Mouse (Mus musculus) cerebellum, postnatal 10 days (tissue): ENCODE results near the gene Ddx47.

Source experiments
- DNase-seq, 2 experiments: peaks; one replicate each; pipeline ENCODE4 v3.0.0; 2021; ENCODE audit warnings: mixed read lengths in 2 of 2

The Ddx47 gene

DNA sequence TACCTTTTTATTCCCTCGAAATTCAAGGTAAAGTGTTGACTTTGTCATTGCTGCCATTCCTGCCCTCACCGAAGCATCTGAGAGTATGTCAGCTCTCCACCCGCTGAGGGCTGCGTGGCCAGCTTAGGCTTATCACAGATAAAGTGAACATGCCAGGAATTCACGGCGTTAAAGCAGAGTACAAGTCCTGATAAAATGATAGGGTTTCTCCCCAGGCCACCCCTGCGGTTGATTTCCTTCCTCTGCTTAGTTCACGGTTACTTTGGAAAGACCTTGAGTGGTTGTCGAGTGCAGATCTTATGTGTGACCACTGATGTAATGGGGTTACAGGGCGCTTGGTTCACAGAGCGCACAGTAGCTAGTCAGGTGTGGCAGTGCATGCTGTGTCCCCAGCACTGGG is 5.8 kb downstream of the Ddx47 start:
- no peak for DNase-seq

DNA sequence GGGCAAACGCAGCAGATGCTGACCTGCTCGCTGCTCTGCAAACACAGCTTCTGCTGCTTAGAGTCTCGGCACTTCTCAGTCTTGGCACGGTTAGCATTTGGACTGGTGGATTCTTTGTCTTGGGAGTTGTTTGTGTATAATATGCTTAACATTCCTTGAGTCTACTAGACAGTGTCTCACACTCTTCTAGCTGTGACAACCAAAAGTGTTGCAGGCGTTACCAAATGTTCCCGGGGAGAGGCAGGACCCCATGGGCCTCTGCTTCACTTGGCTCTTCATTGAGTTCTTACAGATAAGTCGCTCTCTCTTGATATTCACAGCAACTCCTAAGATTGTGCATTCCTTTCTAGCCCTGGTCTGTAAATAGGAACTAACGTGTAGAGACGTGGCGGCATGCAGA is 8.2 kb downstream of the Ddx47 start:
- DNase-seq = no peak

DNA sequence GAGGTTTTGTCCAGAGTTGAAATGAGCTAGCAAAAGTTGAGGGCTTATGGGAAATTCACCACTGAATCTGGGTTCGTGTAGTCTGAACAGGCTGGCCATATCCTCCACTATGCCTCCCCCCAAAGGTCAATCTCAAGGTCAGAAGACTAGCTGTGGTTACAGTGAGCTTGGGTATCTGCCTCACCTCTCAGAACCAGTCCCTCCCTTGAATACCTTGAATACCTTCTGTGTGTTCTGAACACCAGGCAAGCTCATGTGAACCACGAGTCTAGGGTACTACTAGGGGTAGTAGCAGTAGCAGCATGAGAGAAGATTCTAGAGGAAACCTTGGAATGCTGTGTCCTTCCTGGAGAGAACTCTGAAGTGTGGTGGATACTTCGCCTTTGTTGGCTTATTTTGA is 10.2 kb downstream of the Ddx47 start:
- DNase-seq = no peak

DNA sequence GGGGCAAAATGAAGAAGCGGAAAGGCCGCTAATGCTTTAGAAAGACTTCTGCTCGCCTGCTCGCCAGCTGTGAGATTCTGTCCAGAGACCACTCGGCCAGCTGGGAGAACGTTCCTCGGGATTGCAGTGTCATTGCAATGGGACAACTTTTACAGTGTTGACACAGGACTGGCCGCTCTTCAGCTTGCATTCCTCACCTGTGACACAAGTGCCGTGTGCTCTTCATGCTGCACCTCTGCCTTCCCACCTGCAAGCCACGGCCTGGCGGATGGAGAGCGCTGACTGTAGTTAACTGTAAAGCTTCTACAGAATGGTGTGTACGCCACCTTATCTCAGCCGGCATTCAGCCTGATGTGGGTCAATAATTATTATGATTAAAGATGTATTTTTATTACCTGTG is 12.0 kb downstream of the Ddx47 start:
- DNase-seq = no peak

DNA sequence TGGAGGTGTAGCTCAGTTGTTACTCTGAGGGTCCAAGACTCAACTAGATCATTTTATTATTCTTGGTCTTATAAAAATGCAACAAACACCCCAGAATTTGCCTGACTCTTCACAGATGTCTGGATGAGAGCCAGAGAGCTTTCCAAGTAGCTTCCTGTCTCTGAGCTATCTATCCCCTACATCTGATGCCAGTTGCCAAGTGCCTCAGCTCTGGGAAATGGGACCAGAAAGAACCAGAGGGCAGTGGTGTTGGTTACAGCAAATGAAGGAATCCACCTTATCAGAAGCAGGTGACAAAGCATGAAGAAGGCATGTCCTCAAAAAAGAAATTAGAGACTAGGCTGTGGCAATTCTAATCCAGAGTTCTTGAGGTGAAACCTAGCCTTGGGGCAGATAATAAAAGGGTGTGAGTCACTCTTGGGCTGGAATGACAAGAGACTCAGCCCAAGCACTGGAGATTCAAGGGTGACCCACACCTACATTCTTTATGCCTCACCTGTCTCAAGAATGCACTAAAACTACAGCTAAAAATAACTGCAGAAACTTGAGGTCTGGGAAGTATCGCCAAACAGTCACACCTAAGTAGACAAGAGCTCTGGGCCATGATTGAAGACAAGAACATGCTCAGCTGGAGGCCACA is 13.5 kb downstream of the Ddx47 start:
- no peak for DNase-seq

DNA sequence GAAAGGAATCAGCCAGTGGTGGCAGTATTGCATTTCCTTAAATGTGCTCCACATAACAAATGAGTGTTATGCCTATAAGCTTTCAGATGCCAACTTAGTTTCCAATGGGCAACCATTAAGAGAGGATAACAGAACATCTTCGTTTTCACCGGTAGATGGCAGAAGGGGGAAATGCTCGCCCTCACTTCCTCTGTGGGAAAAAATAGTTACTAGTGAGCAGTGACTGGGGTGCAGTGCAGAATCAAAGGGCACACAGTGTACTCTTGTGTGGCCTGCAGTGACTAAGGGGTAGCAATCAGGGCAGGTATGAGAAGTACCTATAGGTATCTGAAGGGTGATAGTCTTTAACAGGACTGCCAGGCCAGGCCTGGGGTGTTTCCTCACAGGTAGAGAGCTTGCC is 14.8 kb downstream of the Ddx47 start:
- peak; percentile 34 to 43 for DNase-seq

DNA sequence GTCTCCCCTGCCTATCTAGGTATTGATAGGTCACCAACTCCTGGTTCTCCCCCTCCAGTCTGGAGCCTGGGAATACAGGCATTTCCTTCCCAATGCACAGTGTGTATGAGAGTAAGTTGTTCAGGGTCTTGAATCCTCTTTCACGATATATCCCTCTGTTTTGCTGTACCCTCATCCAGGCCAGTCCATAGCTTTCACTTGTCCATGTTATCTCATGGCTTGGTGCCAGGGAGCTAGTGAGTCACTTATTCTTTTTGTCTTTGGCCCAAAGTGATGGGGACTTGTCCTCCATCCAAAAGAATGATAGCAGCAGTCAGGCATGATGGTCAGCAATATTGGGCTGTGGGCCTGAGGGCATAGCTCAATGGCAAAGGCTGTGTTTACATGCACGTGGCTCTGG is 15.3 kb downstream of the Ddx47 start:
- DNase-seq = peak in 1 of 2 experiments; percentile 21

DNA sequence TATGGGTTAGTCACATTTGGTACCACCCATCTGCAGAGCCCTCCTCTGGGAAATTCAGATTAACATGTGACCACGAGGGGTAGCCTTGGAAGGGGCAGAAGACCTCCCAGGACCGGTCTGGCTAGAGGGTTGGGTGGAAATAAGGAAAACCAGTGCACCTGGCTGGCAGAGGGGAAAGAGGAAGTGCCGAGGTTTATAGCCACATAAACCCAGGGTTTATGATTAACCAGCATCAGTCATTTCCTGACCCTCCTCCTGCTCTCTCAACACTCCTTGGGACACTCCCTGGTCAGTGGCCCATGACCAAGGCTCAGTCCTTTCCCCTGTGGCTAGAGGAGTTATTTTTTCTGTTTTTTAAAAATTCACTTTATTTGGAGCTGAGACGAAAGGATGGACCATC is 17.8 kb downstream of the Ddx47 start:
- DNase-seq = no peak

DNA sequence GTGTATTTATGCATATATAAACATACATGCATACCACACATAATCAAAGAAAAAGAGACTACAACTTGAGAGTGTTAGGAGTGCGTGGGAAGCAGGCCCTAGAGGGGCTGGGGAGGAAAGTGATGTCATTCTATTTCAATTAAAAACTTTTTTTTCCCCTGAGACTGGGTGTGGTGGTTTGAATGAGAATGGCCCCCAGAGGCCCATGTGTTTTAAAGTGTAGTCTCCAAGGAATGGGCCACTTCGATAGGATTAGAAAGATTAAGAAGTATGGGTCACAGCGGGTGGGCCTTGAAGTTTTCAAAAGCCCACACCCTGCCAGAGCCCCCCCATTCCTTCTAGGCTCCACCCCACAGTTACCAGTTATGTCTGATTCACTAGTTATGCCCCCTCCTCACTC is 27.3 kb downstream of the Ddx47 start:
- no peak for DNase-seq

DNA sequence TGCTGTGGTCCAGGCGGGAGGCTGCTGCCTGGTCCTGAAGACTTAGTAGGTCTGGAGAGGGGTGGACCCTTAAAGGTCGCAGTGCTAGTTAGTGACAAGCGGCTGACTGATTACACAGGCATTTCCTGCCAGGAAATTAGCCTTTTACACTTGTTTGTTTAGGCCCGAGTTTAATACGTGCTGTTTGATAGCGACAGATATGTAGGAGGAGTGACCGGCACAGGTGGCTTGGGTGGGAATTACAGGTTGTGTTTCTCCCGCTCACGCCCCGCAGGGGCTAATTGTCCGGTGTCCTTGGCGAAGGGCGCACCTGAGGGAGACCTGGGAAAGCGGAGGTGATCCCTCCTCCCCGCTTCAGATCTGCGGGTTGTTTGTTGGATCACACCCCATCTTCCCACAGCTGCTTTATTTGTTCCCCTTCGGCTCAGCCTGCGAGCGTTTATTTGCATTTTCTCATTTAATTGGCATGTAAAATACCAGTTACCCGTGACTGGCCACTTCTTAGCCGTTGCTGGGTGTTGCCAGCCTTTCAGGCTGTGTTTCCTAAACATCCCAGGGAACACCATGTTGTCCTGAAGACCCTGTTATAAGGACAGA is 29.0 kb downstream of the Ddx47 start:
- peak; percentile 18 to 30 for DNase-seq

DNA sequence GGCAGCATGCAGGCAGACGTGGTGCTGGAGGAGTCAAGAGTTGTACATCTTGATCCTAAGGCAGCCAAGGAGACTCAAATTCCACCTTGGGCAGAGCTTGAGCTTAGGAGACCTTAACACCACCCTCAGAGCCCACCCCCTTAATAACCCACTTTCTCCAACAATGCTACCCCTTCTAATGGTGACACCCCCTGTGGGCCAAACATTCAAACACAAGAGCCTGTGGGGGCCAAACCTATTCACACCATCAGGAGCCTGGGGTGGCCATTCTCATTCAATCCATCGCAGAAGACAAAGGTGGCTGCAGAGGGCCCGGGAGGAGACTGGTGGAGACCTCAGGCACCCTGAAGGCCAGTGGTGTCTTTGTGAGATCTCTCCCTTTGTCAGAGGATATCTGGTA is 30.5 kb downstream of the Ddx47 start:
- DNase-seq = no peak

DNA sequence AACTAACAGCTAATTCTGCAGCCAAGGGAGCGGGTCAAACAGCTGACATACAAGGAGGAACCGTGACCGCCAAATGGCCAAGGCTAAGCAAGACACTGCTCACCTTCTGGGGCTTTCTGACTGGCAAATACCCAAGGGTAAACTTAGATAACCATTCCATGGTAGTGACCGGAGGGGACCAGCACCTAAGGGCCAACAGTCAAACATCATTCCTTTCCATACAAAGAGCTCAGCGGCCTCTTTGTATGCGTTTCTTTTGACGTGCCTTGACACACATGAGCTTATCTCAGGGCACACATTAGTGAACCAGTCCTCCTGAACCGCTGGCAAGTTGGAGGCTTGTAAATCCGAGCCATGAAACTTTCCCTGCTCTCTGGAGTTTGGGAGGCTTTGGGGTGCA is 35.9 kb downstream of the Ddx47 start:
- DNase-seq = no peak

DNA sequence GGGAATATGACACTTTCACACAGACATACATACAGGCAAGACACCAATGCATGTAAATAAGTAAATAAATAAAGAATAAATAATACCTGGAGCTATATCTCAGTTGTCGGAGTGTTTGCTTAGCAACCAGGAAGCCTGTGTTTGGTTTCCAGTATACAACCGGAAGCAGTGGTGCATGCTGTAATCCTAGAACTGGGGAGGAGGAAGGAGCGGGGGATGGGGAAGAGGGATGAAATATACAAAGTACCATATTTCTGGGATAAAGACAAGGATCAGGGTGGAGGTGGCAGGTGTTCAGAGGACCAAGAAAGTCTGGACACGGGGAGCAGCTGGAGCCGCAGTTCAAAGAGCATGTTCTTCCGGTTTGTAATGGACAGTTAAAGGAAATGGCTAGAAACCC is 37.1 kb downstream of the Ddx47 start:
- DNase-seq = peak in 1 of 2 experiments; percentile 33

DNA sequence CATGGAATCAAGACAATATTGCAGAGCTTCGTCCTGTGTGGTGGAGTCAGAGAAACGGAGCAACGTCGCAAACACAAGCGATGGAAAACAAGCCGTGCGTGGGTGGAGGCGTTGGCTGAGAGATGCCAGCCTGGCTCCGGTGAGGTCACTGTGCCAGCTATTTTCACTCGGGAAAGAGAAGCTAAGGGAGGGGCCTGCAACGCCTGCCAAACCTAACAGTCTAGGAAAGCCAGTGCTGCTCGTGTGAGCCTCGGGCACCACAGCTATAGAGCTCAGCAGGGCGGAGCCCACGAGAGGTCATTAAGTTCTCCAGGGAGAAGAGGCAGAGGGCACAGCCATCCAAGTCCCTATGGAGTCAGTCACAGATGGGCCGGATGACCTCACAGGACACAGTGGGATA is 37.5 kb downstream of the Ddx47 start:
- peak; percentile 68 to 73 for DNase-seq

DNA sequence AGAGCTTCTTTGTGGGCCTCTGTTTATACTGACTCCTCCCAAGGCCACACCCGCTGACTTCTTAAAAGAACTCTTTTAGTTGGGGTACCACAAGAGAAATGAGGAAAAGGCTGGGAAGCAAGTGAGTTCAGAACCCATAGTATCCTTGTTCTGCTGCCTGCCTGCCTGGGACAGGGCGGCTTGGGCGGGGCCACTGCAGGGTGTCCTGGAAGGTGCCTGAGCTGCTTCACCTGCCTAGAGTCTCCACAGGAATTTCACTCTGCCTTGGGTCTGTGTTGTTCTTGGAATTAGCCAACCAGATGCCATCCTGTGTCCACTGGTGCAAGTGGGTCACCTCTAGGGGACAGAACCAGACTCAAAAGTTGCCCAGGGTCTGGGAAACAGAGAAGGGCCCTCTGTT is 42.4 kb downstream of the Ddx47 start:
- no peak for DNase-seq

DNA sequence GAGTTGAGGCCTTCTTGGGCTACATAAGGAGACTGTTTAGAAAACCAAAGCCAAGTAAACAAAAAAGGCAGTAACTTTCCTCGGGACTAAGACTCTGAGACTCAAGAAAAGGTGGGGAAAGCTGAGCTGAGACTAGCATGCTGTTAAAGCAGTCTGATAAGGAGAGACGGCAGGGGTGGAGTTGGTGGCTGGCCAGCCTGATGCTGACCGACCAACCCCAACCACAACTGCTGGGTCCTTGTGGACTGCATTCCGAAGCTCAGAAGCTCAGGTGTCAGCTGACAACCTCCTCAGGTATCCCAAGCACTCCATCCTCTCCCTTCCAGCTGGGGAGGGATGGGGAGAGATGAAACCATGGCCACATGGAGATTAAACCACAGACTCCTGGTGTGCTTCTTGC is 44.5 kb downstream of the Ddx47 start:
- no peak for DNase-seq

DNA sequence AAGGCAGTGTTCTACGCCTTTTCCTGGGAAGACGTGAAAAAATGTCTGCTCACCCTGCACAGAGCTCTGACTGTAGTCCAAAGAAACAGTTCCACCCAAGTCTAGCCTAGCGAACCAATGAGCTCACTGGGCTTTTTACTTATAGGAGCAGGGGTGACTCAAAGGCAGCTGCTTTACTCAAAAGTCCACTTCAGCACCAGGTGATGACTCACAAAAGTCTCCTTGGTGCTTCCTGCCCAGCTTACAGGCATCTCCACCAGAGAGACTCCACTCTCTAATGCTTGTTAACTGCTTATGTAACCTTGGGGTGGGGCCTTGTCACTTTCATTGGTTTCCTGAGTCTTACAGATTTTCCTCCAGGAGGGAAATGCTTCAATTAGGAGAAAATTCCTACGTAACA is 49.3 kb downstream of the Ddx47 start:
- no peak for DNase-seq

DNA sequence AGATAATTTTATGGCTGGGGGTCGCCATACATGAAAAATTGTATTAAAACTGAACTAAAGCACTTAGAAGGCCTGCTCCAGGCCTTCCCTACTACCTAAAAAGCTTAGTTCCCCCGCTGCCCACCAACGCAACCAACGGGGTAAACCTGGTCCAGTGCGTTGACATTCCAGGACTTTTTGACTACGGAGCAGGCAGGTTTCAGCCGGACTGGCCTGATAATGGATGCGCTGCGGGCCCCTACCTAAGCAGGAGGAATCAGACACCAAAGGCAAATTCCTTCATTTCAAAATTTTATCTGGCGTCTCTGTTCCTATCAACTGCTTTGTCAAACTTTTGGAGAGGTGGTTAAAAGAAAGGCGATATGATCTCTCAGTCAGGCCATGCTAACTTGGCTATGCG is 53.2 kb downstream of the Ddx47 start:
- DNase-seq = no peak

DNA sequence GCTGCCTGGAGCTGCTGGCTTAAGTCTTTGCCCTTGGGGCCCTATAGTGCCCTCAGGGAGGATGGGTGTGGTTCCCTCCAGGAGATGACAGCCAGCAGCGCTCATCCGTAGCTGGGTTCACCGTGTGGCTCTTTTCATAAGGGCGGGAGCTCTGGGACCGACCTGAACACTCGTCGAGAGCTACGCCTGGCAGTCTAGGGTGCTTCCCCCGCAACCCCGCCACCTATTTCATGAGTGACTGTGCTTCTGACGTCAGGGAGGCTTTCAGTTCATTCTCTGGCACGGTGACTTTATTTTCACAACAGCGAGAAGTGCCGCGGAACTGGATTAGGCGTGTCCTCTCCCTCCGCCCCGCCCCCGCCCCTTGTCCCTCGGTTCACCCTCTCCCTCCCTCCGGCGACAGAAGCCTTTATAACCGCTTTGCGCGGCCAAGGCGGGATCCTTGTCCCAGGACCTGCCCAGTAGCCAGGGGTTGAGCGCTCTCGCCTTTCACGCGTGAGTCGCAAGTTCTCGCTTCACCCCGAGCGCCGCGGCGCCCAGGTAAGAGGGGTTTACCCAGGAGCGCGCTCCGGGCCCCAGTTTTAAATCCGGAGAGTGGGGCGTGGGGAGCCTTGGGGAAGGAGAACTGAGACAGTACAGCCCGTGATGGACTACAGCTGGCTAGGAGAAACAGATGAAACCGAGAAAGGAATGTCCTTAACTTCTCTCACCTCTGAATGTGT is 54.0 kb downstream of the Ddx47 start, which contains the start of gene Gprc5a:
TSS of gene Gprc5a (plus strand) at position 416 of the 722 bp plus-strand sequence.
- peak; percentile 27 to 32 for DNase-seq

DNA sequence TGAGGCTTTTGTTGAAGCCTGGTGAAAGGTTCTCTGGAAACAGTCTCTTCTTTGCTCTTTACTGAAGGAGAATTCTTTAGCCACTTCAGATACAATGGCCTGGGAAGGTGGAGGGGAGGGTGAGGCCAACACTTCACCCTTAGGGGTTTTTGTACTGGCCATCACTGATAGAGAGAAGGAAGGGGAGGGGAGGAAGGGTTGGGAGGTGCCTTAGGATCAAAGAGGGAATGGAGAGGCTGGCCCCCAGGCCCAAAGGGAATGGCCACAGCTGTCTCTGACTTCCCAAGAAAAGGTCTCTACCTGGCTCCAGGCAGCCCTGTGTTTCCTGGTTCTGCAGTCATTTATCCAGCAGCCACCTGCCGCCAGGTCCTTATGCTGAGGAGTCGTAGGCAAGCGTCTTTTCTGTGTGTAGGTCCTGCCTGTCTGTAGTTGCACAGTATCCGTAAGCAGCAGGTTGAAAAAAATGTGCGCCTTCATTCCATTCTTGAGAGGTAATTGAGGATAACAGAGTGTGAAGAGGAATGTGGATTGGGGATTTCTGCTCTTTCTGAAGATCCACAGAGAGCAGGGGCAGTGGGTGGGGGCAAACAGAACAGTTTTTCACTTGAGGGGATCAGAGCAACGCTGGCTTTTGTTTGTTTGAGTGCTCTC is 55.5 kb downstream of the Ddx47 start:
- no peak for DNase-seq

DNA sequence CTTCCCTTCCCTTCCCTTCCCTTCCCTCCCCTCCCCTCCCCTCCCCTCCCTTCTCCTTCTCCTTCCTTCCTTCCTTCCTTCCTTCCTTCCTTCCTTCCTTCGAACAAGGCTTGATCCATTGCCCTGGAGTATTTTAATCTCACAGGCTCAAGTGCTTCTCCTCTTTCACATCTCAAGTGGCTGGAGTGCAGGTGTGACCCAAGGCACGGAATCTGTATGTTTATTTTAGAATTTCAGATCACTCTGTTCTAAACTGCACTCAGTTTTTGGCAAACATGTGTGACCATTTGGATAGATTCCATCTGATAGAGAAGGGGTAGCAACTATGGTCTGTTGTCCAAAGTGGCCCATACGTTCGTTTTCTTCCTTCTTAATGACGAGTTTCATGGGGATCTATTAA is 56.8 kb downstream of the Ddx47 start:
- DNase-seq = no peak

DNA sequence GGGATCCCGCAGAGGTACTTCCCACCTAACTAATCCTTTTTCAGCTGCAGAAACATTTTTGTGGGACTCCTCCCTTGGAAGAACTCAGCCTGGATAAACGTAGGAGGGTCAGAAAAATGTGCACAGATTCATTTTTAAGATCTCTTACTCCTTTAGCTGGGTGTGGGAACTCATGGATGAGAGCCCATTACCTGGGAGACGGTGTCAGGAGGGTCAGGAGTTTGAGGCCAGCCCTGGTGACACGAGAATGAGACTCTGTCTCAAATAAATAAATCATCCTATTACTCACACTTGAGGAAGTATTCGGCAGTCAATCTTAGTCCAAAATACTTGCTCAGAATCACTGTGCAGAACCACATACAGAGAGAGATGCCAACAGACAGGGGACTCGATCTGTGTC is 58.4 kb downstream of the Ddx47 start:
- DNase-seq = no peak

DNA sequence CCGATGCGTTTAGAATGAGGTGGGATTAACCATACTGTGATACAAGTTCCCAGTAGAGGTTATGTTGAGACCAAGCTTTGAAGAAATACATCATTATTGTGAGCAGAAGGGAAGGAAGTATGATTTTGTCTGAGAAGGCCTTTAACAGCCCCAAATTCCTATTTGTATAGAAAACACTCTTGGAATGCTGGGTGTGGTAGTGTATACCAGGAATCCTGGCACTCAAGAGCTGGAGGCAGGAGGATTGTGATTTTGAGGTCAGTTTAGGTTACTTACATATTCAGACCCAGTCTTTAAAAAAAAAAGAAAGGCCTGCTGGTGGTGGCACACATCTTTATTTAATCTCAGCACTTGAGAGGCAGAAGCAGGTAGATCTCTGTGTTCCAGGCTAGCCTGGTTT is 58.9 kb downstream of the Ddx47 start:
- DNase-seq = no peak
